Mouse (Mus musculus) Patski (cell line): ENCODE data around the gene D1Pas1. TPM values are rescaled to one million over a fixed set of nuclear protein-coding genes. Genes with fewer than 3 reads are reported as not detected.

Experiments used
- ATAC-seq: fragments of 100-300 bp; one replicate; pipeline ENCODE4 v1.8.0; 2021
- CTCF ChIA-PET: fragments of 350-600 bp; sonication (Branson Sonifier 250); formaldehyde crosslinking; loops from one replicate; lab custom pipeline; 2022; ENCODE audit warnings: inconsistent platforms; lab: Charles Lee
- POLR2A ChIA-PET: fragments of 350-600 bp; sonication (Branson Sonifier 250); formaldehyde crosslinking; loops from one replicate; lab custom pipeline; 2022; ENCODE audit warnings: antibody characterized with exemption, inconsistent platforms; lab: Charles Lee
- DNase-seq: peaks from one replicate; pipeline ENCODE4 v3.0.0-alpha.2; 2011; ENCODE audit warnings: low read depth, low spot score
- H3K27me3 ChIP-seq: fragments of 371-371 bp; one replicate; pipeline ENCODE4 v1.5.1; 2021
- CTCF ChIP-seq: fragments of 100-300 bp; IDR thresholded peaks from one replicate; pipeline ENCODE4 v1.5.1; 2021
- in situ Hi-C: fragments of 300-500 bp; cut with MboI; formaldehyde crosslinking; loops from 3 replicates; pipeline ENCODE4 v1.11.1; 2018; ENCODE audit warnings: low pct_unique_long_range_greater_than_20kb, mixed read lengths
- polyA plus RNA-seq: library from polyadenylated mRNA; unstranded; gene quantifications from one replicate; pipeline ENCODE4 v1.2.3, GENCODE M21; 2021

The D1Pas1 gene
- polyA plus RNA-seq, 1 experiment from 2014 or later = not detected

GRCm38 (mm10) chr1:187010071-187010470 lies 42.9 kb downstream of the D1Pas1 start:
- TF ChIP-seq CTCF = no peak
- ATAC-seq = no peak
- DNase-seq = no peak
- no peaks in the 10 kb centered on the region for H3K27me3 ChIP-seq
- CTCF ChIA-PET = no interaction called here
- in situ Hi-C loops = no loop called here
- POLR2A ChIA-PET = no interaction called here

DNA sequence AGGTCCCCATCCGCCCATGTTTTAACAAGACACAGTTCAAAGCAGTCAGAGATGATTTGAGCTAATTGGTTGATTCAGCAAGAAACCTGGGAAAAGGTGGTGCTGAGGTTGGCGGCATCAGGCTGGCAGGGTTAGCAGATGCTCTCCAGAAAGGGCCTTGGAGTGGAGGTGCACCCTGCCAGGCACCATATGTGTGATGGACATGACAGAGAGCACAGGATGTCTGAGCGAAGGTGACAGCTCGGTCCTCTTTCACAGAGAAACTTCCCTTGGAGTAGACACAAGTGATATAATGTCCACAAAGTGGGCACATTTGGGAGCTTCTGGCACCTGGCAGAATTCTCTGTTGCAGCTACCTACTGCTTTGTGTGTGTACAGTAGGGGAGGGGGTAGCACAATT lies 44.4 kb downstream of the D1Pas1 start:
- ATAC-seq = no peak
- in situ Hi-C loops = no loop called here
- no peak for DNase-seq
- no peaks in the 10 kb centered on the region for H3K27me3 ChIP-seq
- CTCF ChIA-PET = interaction anchor here (1.3 to 1.9 kb wide), 2 partner anchors 11 to 166 kb away, joined by 3 to 5 read pairs; no protein-coding TSS in a partner anchor
- POLR2A ChIA-PET = no interaction called here
- no peak for TF ChIP-seq CTCF

DNA sequence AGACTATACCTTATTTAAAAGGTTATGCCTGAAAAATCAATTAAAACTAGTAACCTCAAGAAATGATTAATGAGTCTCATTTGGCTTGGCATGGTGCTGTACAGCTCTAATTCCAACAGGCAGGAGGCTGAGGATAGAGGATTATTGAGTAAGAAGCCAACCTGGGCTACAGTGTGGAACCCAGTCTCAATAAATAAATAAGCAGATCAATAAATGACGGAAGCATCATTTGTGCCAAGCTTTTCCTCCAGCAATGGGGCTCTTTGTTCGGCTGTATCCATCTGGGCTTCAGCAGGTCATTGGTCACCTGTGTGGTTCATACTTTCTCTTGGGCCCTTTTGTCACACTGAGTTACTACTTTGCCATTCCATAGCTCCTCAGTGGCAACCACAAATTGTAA lies 46.9 kb downstream of the D1Pas1 start:
- ATAC-seq (no peak), DNase-seq (no peak)
- H3K27me3 ChIP-seq = no peaks in the 10 kb centered on the region
- CTCF ChIA-PET = interaction anchor here (1.3 to 1.4 kb wide), 2 partner anchors 11 to 62 kb away, joined by 3 to 5 read pairs; no protein-coding TSS in a partner anchor
- in situ Hi-C loops = no loop called here
- POLR2A ChIA-PET = no interaction called here
- TF ChIP-seq CTCF = no peak

DNA sequence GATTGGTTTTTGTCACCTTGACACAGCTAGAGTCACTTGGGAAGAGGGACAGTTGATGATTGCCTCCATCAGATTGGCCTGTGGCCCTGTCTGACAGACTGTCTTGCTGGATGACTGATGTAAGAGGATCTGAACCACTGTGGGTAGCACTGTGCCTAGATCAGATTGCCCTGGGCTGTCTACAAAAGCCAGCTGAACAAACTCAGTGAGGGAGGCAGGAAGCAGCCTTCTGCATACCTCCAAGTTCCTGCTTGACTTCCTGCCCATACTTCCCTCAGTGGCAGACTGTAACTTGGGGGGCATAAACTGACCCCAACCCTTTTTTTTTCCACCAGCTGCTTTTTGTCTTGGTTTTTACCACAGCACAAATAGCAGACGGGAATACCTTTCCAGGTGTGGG lies 48.5 kb downstream of the D1Pas1 start:
- CTCF ChIA-PET = no interaction called here
- POLR2A ChIA-PET = no interaction called here
- in situ Hi-C loops = no loop called here
- no peak for TF ChIP-seq CTCF
- H3K27me3 ChIP-seq = no peaks in the 10 kb centered on the region
- ATAC-seq (no peak), DNase-seq (no peak)

GRCm38 (mm10) chr1:187016116-187016515 lies 48.9 kb downstream of the D1Pas1 start:
- DNase-seq (no peak), ATAC-seq (no peak)
- ChIA-PET CTCF (no interaction called here), POLR2A (no interaction called here)
- in situ Hi-C loops = no loop called here
- TF ChIP-seq CTCF = no peak
- H3K27me3 ChIP-seq = no peaks in the 10 kb centered on the region

DNA sequence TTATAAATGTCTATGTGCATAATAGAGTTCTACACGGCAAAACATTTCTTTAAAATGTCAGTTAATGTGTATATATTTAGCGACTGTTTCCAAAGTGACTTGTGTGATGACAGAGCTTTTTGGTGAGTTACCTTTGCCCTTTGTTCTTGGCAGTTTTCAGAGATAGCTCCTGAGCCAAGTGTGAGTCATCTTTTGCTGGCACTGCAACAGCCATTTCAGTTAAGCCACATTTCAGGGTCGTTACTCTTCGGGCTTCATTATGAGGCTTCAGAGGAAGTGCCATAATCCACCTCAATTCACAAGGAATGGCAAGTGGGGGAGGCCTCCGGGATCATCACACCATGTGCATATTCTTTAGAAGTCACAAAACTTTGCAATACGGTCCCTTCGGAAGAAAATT lies 52.8 kb downstream of the D1Pas1 start:
- in situ Hi-C loops = loop anchor here (5.0 kb wide), 1 partner anchor 188 kb away; no protein-coding TSS in a partner anchor
- CTCF ChIA-PET = interaction anchor here (1.3 kb wide), 1 partner anchor 12 kb away, joined by 5 read pairs; no protein-coding TSS in a partner anchor
- peak; percentile 87 for DNase-seq

More for the DNA sequence above, 52.8 kb downstream of the D1Pas1 start:
- POLR2A ChIA-PET = no interaction called here
- peak; percentile 92 for ATAC-seq
- TF ChIP-seq CTCF = no peak
- no peaks in the 10 kb centered on the region for H3K27me3 ChIP-seq

Other genes with a start within 250 kb of the D1Pas1 start
- gene Rrp15, start 218.1 kb upstream of the D1Pas1 start, polyA plus RNA-seq = 48.7 TPM
- gene Spata17, start 248.0 kb downstream of the D1Pas1 start, polyA plus RNA-seq = 1.7 TPM
- 15.9 TPM for gene Gpatch2, start 248.1 kb downstream of the D1Pas1 start, polyA plus RNA-seq